Mouse (Mus musculus) left cerebral cortex, postnatal 4 days (tissue): Measurements from ENCODE around the gene Olfr643. TPM values are rescaled to one million over a fixed set of nuclear protein-coding genes. Genes with fewer than 3 reads are reported as not detected.

Source experiments
- DNase-seq: peaks from one replicate; pipeline ENCODE4 v3.0.0-alpha.2; 2022
- intact Hi-C: fragments of 180-260 bp; cut with DNase I; formaldehyde crosslinking; loops from one replicate; pipeline ENCODE4 v1.15.1; 2025
- total RNA-seq, 2 experiments: library from RNA; stranded (reverse); gene quantifications; 2 replicates each; pipeline ENCODE4 v1.2.3; 2021

The Olfr643 gene
- total RNA-seq = not detected

- intact Hi-C loops = no loop called here
- DNase-seq = no peak
Observed at GRCm38 (mm10) chr7:104137305-104137704, at the start of gene Olfr643. Gene Olfr643, minus strand, starts transcription at chr7:104137405.

- intact Hi-C loops = no loop called here
Observed at GRCm38 (mm10) chr7:104183292-104183691, 46.1 kb upstream of the Olfr643 start, which contains the start of gene Olfr648. Gene Olfr648, minus strand, starts transcription at chr7:104183392.

GRCm38 (mm10) chr7:104179074-104179473 lies 41.9 kb upstream of the Olfr643 start:
- intact Hi-C loops = loop anchor here (10.0 kb wide), 1 partner anchor 994 kb away; the partner anchor contains the start of gene Olfr592
- DNase-seq = no peak

More at GRCm38 (mm10) chr7:104183292-104183691, 46.1 kb upstream of the Olfr643 start, which contains the start of gene Olfr648:
- DNase-seq = no peak

DNA sequence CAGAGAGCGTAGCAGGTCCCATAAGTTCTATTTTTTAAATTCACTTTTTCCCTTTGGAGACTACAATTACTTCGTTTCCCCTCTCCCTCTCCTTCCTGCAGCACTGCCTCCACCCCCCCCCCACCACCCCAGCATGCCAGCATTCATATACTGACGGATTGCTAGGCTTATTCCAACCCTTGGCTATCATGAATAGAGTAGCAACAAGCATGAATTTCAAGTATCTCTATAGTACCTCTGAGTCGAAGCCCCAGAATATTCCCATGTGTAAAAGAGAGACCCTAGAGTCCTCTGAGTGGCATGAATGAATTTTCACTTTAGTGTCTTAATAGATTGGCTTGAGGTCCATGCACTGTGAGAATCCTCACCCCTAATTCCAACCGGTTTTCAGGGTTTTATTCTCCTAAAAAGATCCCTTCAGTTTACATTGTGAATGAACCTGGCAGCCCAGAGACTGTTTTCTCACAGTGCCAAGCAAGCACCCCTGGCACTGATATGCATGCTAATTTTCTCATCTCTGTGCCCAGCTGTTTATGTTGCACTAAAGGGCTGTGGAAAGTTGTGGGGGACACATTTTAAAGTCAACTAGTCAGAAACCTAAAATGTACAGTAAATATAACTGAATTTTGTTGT lies 41.3 kb upstream of the Olfr643 start:
- no peak for DNase-seq
- intact Hi-C loops = loop anchor here (10.0 kb wide), 1 partner anchor 994 kb away; the partner anchor contains the start of gene Olfr592

GRCm38 (mm10) chr7:104175085-104175484 lies 37.9 kb upstream of the Olfr643 start:
- intact Hi-C loops = loop anchor here (10.0 kb wide), 1 partner anchor 990 kb away; the partner anchor contains the start of gene Olfr592
- no peak for DNase-seq

DNA sequence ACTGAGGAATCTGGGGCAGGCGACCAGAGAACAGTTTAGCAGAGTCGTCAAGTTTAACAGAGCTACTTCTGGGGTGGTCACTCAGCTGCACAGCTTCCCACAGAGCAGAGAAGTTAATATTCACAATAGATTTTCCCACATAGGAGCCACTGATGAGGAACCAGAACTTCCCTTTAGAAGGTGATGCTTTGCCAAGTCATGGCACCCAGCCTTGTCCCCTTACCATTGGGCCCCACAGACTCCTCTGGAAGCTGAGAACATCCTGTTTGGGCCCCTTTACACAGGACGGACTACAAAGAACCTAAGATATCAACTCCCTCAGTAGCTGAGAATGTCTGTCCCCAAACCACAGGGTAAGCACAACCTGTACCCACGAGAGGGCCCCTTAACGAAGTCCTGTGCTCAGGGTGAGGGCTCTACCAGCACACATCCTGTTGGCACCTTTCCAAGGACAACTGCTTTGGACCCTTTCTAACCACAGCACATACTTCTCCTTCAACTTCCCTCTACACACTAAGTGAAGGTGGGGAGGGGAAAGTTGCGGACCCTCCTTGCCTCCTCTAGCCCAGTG lies 32.5 kb upstream of the Olfr643 start:
- intact Hi-C loops = loop anchor here (10.0 kb wide), 1 partner anchor 985 kb away; the partner anchor contains the start of gene Olfr592
- DNase-seq = no peak

DNA sequence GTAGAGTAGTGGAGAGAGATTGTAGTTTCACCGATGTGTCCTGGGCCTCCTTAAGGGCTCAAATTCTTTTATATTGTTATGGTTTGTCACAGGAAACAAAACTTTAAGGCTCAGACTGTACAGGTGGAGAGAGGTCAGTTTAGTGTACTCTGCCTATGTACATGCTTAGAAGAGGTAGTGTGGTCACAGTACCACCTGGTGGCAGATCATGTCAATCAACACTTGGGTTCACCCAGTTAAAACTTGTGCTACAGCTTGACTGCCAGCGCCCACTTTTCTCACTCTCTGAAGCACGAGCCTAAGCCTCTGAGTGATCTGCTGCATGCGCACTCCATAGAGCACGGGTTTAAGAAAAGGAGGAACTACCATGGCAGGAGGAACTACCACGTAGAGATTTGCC lies 29.9 kb upstream of the Olfr643 start:
- DNase-seq = no peak
- intact Hi-C loops = no loop called here

DNA sequence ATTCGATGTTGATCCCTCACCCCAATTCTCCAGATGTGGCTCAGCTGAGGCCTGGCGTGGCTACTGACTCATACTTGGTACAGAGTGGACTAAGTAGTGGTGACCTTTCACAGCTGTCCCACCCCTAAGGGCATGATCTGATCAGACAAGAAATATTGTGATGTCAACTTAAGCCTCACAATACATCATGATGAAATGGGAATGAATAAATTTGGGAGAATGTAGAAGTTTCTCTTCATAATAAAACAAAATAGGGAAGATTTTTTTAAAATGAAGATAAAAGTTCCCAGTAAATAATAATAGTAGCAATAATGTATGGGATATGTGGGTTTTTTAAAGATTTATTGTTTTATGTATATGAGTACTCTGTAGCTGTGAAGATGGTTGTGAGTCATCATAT lies 13.3 kb upstream of the Olfr643 start, which contains the start of gene Ubqlnl:
Gene Ubqlnl (minus strand): TSS at position 101 of the 400 bp plus-strand sequence.
- DNase-seq = no peak
- intact Hi-C loops = no loop called here

DNA sequence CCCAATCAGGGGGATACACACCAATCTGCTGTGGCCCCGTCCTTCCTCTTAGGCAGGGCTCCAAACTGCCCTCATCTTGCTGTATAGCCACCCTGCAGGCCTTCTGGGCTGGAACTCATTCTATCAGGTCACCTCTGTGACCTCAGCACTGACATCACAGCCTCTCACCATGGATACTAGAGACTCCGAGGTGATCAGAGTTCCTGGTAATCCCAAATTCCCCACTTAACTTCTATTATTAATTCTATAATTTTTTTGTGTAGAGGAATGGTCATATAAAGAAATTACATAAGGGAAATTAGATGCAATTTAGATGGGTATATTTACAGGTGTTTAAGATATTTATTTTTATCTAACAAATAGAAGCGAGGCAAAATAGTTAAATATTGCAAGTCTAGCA lies 6.0 kb upstream of the Olfr643 start, which contains the start of gene Ubqln3:
Gene Ubqln3 (minus strand): TSS at position 101 of the 400 bp plus-strand sequence.
- intact Hi-C loops = no loop called here
- no peak for DNase-seq

GRCm38 (mm10) chr7:104129726-104130125 lies 7.5 kb downstream of the Olfr643 start, which contains the start of gene Ubqln5:
Gene Ubqln5, minus strand, starts transcription at chr7:104129826.
- DNase-seq = no peak
- intact Hi-C loops = no loop called here

DNA sequence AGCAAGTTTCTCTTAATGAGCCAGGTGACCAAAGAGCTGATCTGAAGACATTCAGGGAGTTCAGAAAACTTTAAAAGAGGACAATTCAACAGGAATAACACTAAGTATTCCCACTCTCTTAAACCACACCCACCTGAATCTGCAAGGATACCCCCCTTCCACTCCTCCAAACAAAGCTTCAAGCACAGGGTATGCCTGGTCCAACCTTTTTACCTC lies 32.5 kb downstream of the Olfr643 start, which contains the start of gene Olfr646:
Gene Olfr646 (plus strand): TSS at position 117 of the 216 bp plus-strand sequence.
- intact Hi-C loops = no loop called here
- DNase-seq = no peak

DNA sequence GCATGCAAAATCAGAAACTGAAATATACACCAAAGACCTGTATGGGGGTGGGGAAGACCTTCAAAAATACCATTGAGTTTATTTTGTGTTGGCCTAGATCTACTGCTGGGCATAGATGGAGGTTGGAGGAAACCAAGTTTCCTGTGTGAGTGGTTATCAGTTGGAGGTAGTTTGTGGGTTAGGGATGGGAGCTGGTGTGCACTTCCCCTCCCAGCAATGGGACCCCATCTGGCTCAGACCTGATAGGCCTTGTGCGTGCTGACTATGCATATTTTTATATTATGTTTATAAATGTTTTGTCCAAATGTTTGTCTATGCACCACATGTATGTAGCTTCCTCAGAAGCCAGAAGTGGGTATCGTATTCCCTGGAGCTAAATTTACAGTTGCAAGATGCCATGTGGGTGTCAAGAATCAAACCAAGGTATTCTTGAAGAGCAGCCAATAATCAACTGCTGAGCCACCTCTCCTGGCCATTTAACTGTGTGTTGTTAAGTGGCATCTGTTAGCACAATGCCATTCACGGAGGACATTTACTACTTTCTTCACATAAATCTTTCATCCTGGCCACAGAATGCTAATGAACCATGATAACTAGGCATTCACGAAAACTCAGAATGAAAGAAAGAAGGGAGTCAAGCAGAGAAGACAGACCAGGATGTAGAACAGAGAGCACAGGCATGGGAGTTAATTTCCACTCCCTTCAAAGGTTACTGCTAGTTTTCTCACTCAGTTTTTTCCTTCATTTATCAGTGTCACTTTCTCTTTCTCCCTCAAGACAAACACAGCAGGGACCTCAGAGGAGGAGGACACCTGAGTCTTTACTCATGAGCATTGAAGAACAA lies 33.1 kb downstream of the Olfr643 start:
- intact Hi-C loops = no loop called here
- no peak for DNase-seq

DNA sequence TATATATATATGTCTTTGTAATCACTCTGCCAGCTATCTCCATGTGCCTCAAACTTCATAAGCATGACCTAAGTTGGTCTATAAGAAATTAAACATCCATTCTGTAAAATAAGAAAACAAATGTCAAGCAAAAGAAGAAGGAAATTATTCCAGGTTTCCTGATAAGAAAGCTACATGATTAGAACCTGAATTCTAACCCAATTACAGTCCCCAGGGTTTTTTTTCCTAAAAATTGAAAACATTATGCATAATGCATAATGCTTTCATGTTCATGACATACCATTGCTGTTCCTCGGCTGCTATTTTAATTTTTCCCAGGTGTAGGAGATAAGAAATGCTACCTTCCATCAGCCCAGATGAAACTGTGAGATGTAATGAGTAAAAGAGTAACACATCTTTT lies 51.8 kb downstream of the Olfr643 start, which contains the start of gene Olfr645:
Gene Olfr645 (minus strand): TSS at position 101 of the 400 bp plus-strand sequence.
- intact Hi-C loops = no loop called here
- no peak for DNase-seq

- no peak for DNase-seq
- intact Hi-C loops = no loop called here
Observed at GRCm38 (mm10) chr7:104071769-104072168, 65.4 kb downstream of the Olfr643 start, which contains the start of gene Olfr644. Gene Olfr644, minus strand, starts transcription at chr7:104071869.

DNA sequence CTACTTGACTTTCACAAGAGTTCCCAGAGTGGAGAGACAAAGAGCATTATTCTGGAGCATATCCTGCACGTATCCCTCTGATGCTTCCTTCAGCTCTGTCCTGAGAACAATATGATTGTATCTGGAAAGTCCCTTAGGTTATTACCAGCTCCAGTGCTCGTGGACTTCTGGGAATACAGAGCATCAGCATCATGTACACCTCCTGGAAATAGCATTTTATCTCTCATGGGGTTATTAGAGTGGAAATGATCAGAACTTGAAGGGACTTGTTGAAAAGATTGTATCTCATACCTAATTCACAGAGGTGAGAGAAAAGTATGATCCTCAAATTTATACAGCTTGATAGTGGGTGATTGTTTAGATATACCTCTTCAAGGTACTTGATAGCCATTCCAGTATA lies 75.9 kb downstream of the Olfr643 start, which contains the start of gene 4930516K23Rik:
Gene 4930516K23Rik (minus strand): TSS at position 101 of the 400 bp plus-strand sequence.
- intact Hi-C loops = no loop called here
- DNase-seq = no peak

GRCm38 (mm10) chr7:104059215-104059614 lies 78.0 kb downstream of the Olfr643 start:
- intact Hi-C loops = no loop called here
- DNase-seq = no peak

DNA sequence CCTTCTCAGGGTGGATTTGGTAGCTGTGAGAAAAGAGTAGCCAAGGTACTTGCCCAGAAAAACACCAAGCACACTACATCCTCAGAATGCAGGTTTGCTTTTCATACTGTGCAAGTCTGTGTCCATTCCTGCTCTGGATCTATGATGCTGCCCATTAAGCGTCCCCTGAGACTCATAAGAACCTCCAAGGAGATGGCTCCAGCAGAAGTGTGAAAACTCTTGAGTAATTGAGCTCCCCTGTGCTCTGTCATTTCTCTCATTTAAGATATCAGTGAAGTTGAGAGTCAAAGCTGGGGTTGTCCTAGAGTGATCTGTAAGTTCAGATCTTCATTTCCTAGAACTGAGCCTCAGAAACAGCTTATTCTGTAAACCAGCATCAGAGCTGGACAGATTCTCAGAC lies 84.6 kb downstream of the Olfr643 start, which contains the start of gene Olfr642:
Gene Olfr642 (minus strand): TSS at position 101 of the 400 bp plus-strand sequence.
- intact Hi-C loops = no loop called here
- DNase-seq = no peak

DNA sequence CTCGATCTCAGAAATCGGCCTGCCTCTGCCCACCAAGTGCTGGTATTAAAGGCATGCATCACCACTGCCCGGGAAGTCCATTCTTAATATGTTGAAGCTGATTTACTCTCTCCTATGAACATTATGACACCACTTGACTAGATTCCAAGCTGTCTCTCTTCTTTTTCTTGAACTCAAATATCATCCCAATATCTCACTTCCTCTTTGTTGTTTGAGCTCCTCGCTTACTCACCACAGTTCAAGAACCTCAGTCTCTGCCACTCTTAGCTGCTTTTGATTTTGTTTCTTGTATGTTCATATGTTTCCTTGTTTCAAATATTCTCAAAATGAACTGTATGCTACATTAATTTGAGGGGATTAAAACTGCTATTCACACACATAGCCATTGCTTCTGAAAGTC lies 86.5 kb downstream of the Olfr643 start:
- intact Hi-C loops = no loop called here
- DNase-seq = no peak

DNA sequence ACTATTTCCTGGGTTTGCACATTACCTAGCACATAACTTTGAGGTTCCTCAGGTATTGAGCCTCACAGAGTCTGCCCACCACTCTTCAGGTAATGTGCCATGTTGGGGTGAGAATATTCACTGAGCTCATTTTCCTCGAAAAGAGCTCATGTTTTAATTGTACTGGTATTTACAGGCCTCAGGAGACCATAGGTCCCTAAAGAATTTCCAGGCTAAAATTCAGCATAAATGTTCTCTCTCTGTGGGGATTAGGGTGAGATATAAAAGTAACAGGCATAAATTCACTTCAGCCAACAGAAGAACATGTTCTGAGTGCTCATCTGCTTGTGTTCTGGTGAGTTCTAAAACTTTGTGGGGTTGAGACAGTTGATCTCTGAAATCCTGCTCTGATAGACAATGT lies 102.1 kb downstream of the Olfr643 start, which contains the start of gene Olfr641:
Gene Olfr641 (plus strand): TSS at position 301 of the 400 bp plus-strand sequence.
- intact Hi-C loops = no loop called here
- DNase-seq = no peak

DNA sequence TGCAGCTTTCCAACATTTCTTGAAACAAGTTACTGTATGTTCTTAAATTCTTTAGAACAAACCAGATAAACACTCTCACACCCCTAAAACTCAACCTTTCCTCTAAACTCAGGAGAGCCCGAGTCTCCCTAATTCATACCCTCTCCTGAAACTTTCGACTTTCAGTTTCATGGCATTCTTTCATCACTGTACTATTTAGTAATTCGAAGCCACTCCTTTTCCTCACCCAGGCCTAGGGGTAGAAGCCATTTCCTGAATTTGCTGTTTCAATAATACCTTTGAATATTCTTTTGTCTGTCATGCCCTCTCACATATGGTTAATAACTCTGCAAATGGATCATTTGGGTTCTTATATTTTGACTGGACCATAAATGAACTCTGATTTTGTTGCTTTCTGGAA lies 110.2 kb downstream of the Olfr643 start:
- intact Hi-C loops = no loop called here
- no peak for DNase-seq

GRCm38 (mm10) chr7:104025473-104025872 lies 111.7 kb downstream of the Olfr643 start, which contains the start of gene Olfr640:
Gene Olfr640, minus strand, starts transcription at chr7:104025573.
- no peak for DNase-seq
- intact Hi-C loops = no loop called here
